Mouse (Mus musculus): ENCODE data around the gene Pde5a. TPM values are rescaled to one million over a fixed set of nuclear protein-coding genes. Genes with fewer than 3 reads are reported as not detected.

Gene Pde5a
- polyA plus RNA-seq, 1 experiment from 2014 or later = 3.0 TPM

GRCm38 (mm10) chr3:122888371-122888819, 159.6 kb downstream of the Pde5a start:
- no peak overlapping the region for H3K9ac ChIP-seq
- 89% methylated on average over 5 of the region's 5 CpGs for WGBS
- ATAC-seq (ENCODE audit: low FRiP score) = no peak

GRCm38 (mm10) chr3:122894772-122895171, 166.0 kb downstream of the Pde5a start, which contains the start of gene Fabp2:
TSS of gene Fabp2 (plus strand) at chr3:122895072.
- Histone ChIP-seq H3K36me3 (replicated peaks; ENCODE audit: control insufficient read depth, insufficient read depth) (no peaks in the 10 kb centered on the region), H3K4me1 (replicated peaks; ENCODE audit: control insufficient read depth, insufficient read depth, low read length) (no peaks in the 10 kb centered on the region), H3K4me3 (replicated peaks; ENCODE audit: low read length) (no peak within 1 kb of the TSS), H3K9ac (no peak within 1 kb of the TSS), H3K4me2 (replicated peaks) (no peak within 1 kb of the TSS), H3K27ac (no peak within 1 kb of the TSS), H3K27me3 (ENCODE audit: control insufficient read depth, insufficient read depth, low read length) (no peaks in the 10 kb centered on the region), H3K9me3 (ENCODE audit: control insufficient read depth, low read length) (no peaks in the 10 kb centered on the region)
- DNase-seq (ENCODE audit: low spot score) = no peak
- no peak for ATAC-seq (ENCODE audit: low FRiP score)
- 93% methylated on average over 3 of the region's 3 CpGs for WGBS

More at GRCm38 (mm10) chr3:122888371-122888819, 159.6 kb downstream of the Pde5a start:
- no peak overlapping the region for H3K4me3 ChIP-seq (replicated peaks; ENCODE audit: low read length)
- H3K9me3 ChIP-seq (ENCODE audit: control insufficient read depth, low read length) = no peaks in the 10 kb centered on the region
- H3K4me1 ChIP-seq (replicated peaks; ENCODE audit: control insufficient read depth, insufficient read depth, low read length) = no peaks in the 10 kb centered on the region
- H3K27me3 ChIP-seq (ENCODE audit: control insufficient read depth, insufficient read depth, low read length) = no peaks in the 10 kb centered on the region
- H3K4me2 ChIP-seq (replicated peaks) = no peak overlapping the region
- no peak overlapping the region for H3K27ac ChIP-seq
- DNase-seq (ENCODE audit: low spot score) = no peak
- no peaks in the 10 kb centered on the region for H3K36me3 ChIP-seq (replicated peaks; ENCODE audit: control insufficient read depth, insufficient read depth)

GRCm38 (mm10) chr3:122895189-122895731, 166.5 kb downstream of the Pde5a start:
- 90% methylated on average over 11 of the region's 11 CpGs for WGBS
- Histone ChIP-seq H3K36me3 (replicated peaks; ENCODE audit: control insufficient read depth, insufficient read depth) (no peaks in the 10 kb centered on the region), H3K4me2 (replicated peaks) (no peak overlapping the region), H3K4me1 (replicated peaks; ENCODE audit: control insufficient read depth, insufficient read depth, low read length) (no peaks in the 10 kb centered on the region), H3K9me3 (ENCODE audit: control insufficient read depth, low read length) (no peaks in the 10 kb centered on the region), H3K27ac (no peak overlapping the region), H3K4me3 (replicated peaks; ENCODE audit: low read length) (no peak overlapping the region), H3K9ac (no peak overlapping the region), H3K27me3 (ENCODE audit: control insufficient read depth, insufficient read depth, low read length) (no peaks in the 10 kb centered on the region)
- DNase-seq (ENCODE audit: low spot score) (no peak), ATAC-seq (ENCODE audit: low FRiP score) (no peak)

GRCm38 (mm10) chr3:122898254-122898653, 169.5 kb downstream of the Pde5a start:
- Histone ChIP-seq H3K4me1 (replicated peaks; ENCODE audit: control insufficient read depth, insufficient read depth, low read length) (no peaks in the 10 kb centered on the region), H3K27me3 (ENCODE audit: control insufficient read depth, insufficient read depth, low read length) (no peaks in the 10 kb centered on the region), H3K4me3 (replicated peaks; ENCODE audit: low read length) (no peak overlapping the region), H3K9me3 (ENCODE audit: control insufficient read depth, low read length) (no peaks in the 10 kb centered on the region), H3K9ac (no peak overlapping the region), H3K36me3 (replicated peaks; ENCODE audit: control insufficient read depth, insufficient read depth) (no peaks in the 10 kb centered on the region), H3K4me2 (replicated peaks) (no peak overlapping the region), H3K27ac (no peak overlapping the region)
- DNase-seq (ENCODE audit: low spot score) (no peak), ATAC-seq (ENCODE audit: low FRiP score) (no peak)
- WGBS = 56% methylated on average over 6 of the region's 6 CpGs

- WGBS = 45% methylated on average over 12 of the region's 12 CpGs
- H3K4me1 ChIP-seq (replicated peaks; ENCODE audit: control insufficient read depth, insufficient read depth, low read length) = no peaks in the 10 kb centered on the region
- H3K4me2 ChIP-seq (replicated peaks) = no peak overlapping the region
- H3K36me3 ChIP-seq (replicated peaks; ENCODE audit: control insufficient read depth, insufficient read depth) = no peaks in the 10 kb centered on the region
- H3K9ac ChIP-seq = no peak overlapping the region
- H3K9me3 ChIP-seq (ENCODE audit: control insufficient read depth, low read length) = no peaks in the 10 kb centered on the region
- H3K4me3 ChIP-seq (replicated peaks; ENCODE audit: low read length) = no peak overlapping the region
- DNase-seq (ENCODE audit: low spot score) (peak; percentile 78), ATAC-seq (ENCODE audit: low FRiP score) (peak; percentile 60; the same call in 1 of the 2 replicates)
- H3K27ac ChIP-seq = no peak overlapping the region
- H3K27me3 ChIP-seq (ENCODE audit: control insufficient read depth, insufficient read depth, low read length) = no peaks in the 10 kb centered on the region
Observed at GRCm38 (mm10) chr3:122903746-122904433, 175.1 kb downstream of the Pde5a start.

- H3K4me3 ChIP-seq (replicated peaks; ENCODE audit: low read length) = no peak overlapping the region
- no peaks in the 10 kb centered on the region for H3K27me3 ChIP-seq (ENCODE audit: control insufficient read depth, insufficient read depth, low read length)
- H3K27ac ChIP-seq = no peak overlapping the region
- H3K9ac ChIP-seq = no peak overlapping the region
- H3K9me3 ChIP-seq (ENCODE audit: control insufficient read depth, low read length) = no peaks in the 10 kb centered on the region
- DNase-seq (ENCODE audit: low spot score) (no peak), ATAC-seq (ENCODE audit: low FRiP score) (no peak)
- WGBS = 83% methylated on average over 2 of the region's 2 CpGs
- H3K36me3 ChIP-seq (replicated peaks; ENCODE audit: control insufficient read depth, insufficient read depth) = no peaks in the 10 kb centered on the region
- no peaks in the 10 kb centered on the region for H3K4me1 ChIP-seq (replicated peaks; ENCODE audit: control insufficient read depth, insufficient read depth, low read length)
- H3K4me2 ChIP-seq (replicated peaks) = no peak overlapping the region
Observed at GRCm38 (mm10) chr3:122907841-122908240, 179.1 kb downstream of the Pde5a start.

Other genes starting within 250 kb of the Pde5a start
- 201 and 209 TPM in 2 replicates for gene Fnbp1l, start 109.2 kb upstream of the Pde5a start, polyA plus RNA-seq (2014; fragmentation: Nextera tagmentation; extraction: Ambion mirVana)
- not detected in 2 replicates for gene Fabp2, start 166.1 kb downstream of the Pde5a start, polyA plus RNA-seq (2014; fragmentation: Nextera tagmentation; extraction: Ambion mirVana)
- not detected in 2 replicates for gene Gm10959, start 190.4 kb downstream of the Pde5a start, polyA plus RNA-seq (2014; fragmentation: Nextera tagmentation; extraction: Ambion mirVana)
- gene 1810037I17Rik, start 195.3 kb downstream of the Pde5a start, polyA plus RNA-seq (2014; fragmentation: Nextera tagmentation; extraction: Ambion mirVana) = 88.5 and 102 TPM in 2 replicates

All from hindbrain, embryonic 14.5 days (tissue).